Comparison of ENCODE assay signal across 25 mouse cellular contexts in genomic region chrX:139639744-139640143, GRCm38 (mm10). TPM values are rescaled to one million over a fixed set of nuclear protein-coding genes. Genes with fewer than 3 reads are reported as not detected.
A peak's percentile ranks its signal among the peaks of the same experiment; 100 is the strongest.
DNase-seq lines count a peak whose midpoint lies in the region; ATAC-seq and TF ChIP-seq lines count a peak whose summit lies in the region.
"Had no signal": no experiment of that assay in that cellular context is flagged by ENCODE, and none has a peak within 500 bp of the region (broad histone marks: within the 10 kb centered on the region; RNA-seq: fewer than 3 reads in every experiment).

No protein-coding gene starts in this region.

- TF ChIP-seq RAD21 in MEL (IDR thresholded peaks at IDR 0.05; ENCODE audit: low read depth, low read length) = no peak

- no peak for TF ChIP-seq CTCF in liver, adult 2 months (IDR thresholded peaks at IDR 0.05; ENCODE audit: low read depth, low read length)
- TF ChIP-seq CTCF in G1E (IDR thresholded peaks at IDR 0.05; ENCODE audit: low read depth, low read length) = no peak
- TF ChIP-seq CTCF in MEL (IDR thresholded peaks at IDR 0.05 in 2 of 3, conservative IDR thresholded peaks at IDR 0.05 in 1 of 3; ENCODE audit: control insufficient read depth in 1 of 3, insufficient read depth in 1 of 3, low read depth in 2 of 3, low read length in 3 of 3, poor library complexity in 1 of 3, severe bottlenecking in 1 of 3) = no peak
- TF ChIP-seq CTCF in intestine, postnatal 0 days (IDR thresholded peaks at IDR 0.05; ENCODE audit: low read depth) = no peak

- H3K79me2 ChIP-seq in liver, adult 2 months (ENCODE audit: control insufficient read depth, insufficient read depth, low read length) = peaks cover 2% of the 10 kb centered on the region; the same call in 1 of the 2 replicates
- no peaks in the 10 kb centered on the region for H3K79me2 ChIP-seq in MEL (ENCODE audit: control insufficient read depth, insufficient read depth, low read length, poor library complexity)

- no peak for ATAC-seq in liver, embryonic 11.5 days (replicated peaks; ENCODE audit: low FRiP score)
- peak; percentile 34; the same call in 1 of the 2 replicates for ATAC-seq in G1E (ENCODE audit: extremely low read depth, insufficient number of reproducible peaks, low FRiP score, poor library complexity, severe bottlenecking)
- no peak for ATAC-seq in intestine, postnatal 0 days
- no peak for ATAC-seq in forebrain, embryonic 12.5 days (ENCODE audit: low FRiP score)
- ATAC-seq: CD4-positive, CD25-positive, alpha-beta regulatory T cell, adult 4 months; forebrain, embryonic 13.5 days; forebrain, embryonic 15.5 days; forebrain, postnatal 0 days had no signal

- TF ChIP-seq POLR2A in liver, adult 2 months (IDR thresholded peaks at IDR 0.05; ENCODE audit: extremely low read depth, insufficient read depth, low read length) = no peak
- TF ChIP-seq POLR2A in MEL (IDR thresholded peaks at IDR 0.05; ENCODE audit: control insufficient read depth in 1 of 2, insufficient read depth in 1 of 2, low read depth in 1 of 2, low read length in 2 of 2, poor library complexity in 1 of 2) = no peak

- H3K4me2 ChIP-seq in liver, embryonic 11.5 days = no peak overlapping the region
- 0 out of 2 replicates have a peak overlapping the region, but pooled peaks have one; percentile 2 for H3K4me2 ChIP-seq in intestine, postnatal 0 days (replicated peaks; ENCODE audit: low read depth)
- no peak overlapping the region for H3K4me2 ChIP-seq in forebrain, embryonic 12.5 days
- H3K4me2 ChIP-seq: embryonic facial prominence, embryonic 13.5 days; embryonic facial prominence, embryonic 15.5 days; forebrain, embryonic 13.5 days; forebrain, embryonic 15.5 days had no signal

- H3K9me3 ChIP-seq in liver, embryonic 11.5 days (ENCODE audit: control insufficient read depth, low read length) = no peaks in the 10 kb centered on the region
- H3K9me3 ChIP-seq in G1E (replicated peaks) (no peaks in the 10 kb centered on the region), MEL (replicated peaks; ENCODE audit: insufficient read depth, low read length) (no peaks in the 10 kb centered on the region)
- H3K9me3 ChIP-seq in intestine, postnatal 0 days (ENCODE audit: control insufficient read depth) = no peaks in the 10 kb centered on the region
- no peaks in the 10 kb centered on the region for H3K9me3 ChIP-seq in forebrain, embryonic 12.5 days
- H3K9me3 ChIP-seq: embryonic facial prominence, embryonic 13.5 days; embryonic facial prominence, embryonic 15.5 days; forebrain, embryonic 10.5 days; forebrain, embryonic 13.5 days; forebrain, embryonic 15.5 days had no signal

- H3K27me3 ChIP-seq in liver, adult 2 months (ENCODE audit: control insufficient read depth, insufficient read depth, low read length) = no peaks in the 10 kb centered on the region
- no peaks in the 10 kb centered on the region for H3K27me3 ChIP-seq in liver, embryonic 11.5 days (replicated peaks; ENCODE audit: control insufficient read depth, insufficient read depth, low read length)
- H3K27me3 ChIP-seq in G1E (ENCODE audit: insufficient read depth, low read length) = no peaks in the 10 kb centered on the region
- H3K27me3 ChIP-seq in MEL (ENCODE audit: control insufficient read depth in 1 of 2, insufficient read depth in 2 of 2, low read length in 2 of 2) = no peaks in the 10 kb centered on the region
- H3K27me3 ChIP-seq in intestine, postnatal 0 days (replicated peaks; ENCODE audit: control insufficient read depth, insufficient read depth, low read length) = no peaks in the 10 kb centered on the region
- H3K27me3 ChIP-seq in forebrain, embryonic 12.5 days = 0 out of 2 replicates have a peak, but pooled peaks cover 3% of the 10 kb centered on the region
- H3K27me3 ChIP-seq: CH12.LX; embryonic facial prominence, embryonic 15.5 days; forebrain, embryonic 13.5 days; forebrain, embryonic 15.5 days had no signal

- no peaks in the 10 kb centered on the region for H3K36me3 ChIP-seq in liver, adult 2 months (ENCODE audit: control insufficient read depth, insufficient read depth, low read length)
- no peaks in the 10 kb centered on the region for H3K36me3 ChIP-seq in liver, embryonic 11.5 days (ENCODE audit: control insufficient read depth, insufficient read depth, low read length)
- H3K36me3 ChIP-seq in G1E (replicated peaks) (peaks cover 14% of the 10 kb centered on the region), MEL (ENCODE audit: control insufficient read depth in 1 of 2, insufficient read depth in 2 of 2, low read length in 2 of 2) (peaks cover 0 to 19% of the 10 kb centered on the region in 2 experiments; a peak in 2 of 4 replicates)
- H3K36me3 ChIP-seq in intestine, postnatal 0 days (ENCODE audit: control insufficient read depth, insufficient read depth) = no peaks in the 10 kb centered on the region
- H3K36me3 ChIP-seq in forebrain, embryonic 12.5 days (replicated peaks) = no peaks in the 10 kb centered on the region
- H3K36me3 ChIP-seq: embryonic facial prominence, embryonic 13.5 days; embryonic facial prominence, embryonic 15.5 days; forebrain, embryonic 10.5 days; forebrain, embryonic 15.5 days had no signal

- H3K27ac ChIP-seq in liver, adult 2 months (replicated peaks; ENCODE audit: insufficient read depth, low read depth, low read length) = peak overlapping the region; percentile 58; the same call in 1 of the 2 replicates
- no peak overlapping the region for H3K27ac ChIP-seq in liver, embryonic 11.5 days (ENCODE audit: low read depth, low read length)
- peak overlapping the region; percentile 45; the same call in 1 of the 2 replicates for H3K27ac ChIP-seq in MEL (ENCODE audit: control insufficient read depth, low read depth, low read length)
- no peak overlapping the region for H3K27ac ChIP-seq in intestine, postnatal 0 days (ENCODE audit: low read depth, low read length)
- no peak overlapping the region for H3K27ac ChIP-seq in forebrain, embryonic 12.5 days
- H3K27ac ChIP-seq: embryonic facial prominence, embryonic 13.5 days; embryonic facial prominence, embryonic 15.5 days; forebrain, embryonic 10.5 days; forebrain, embryonic 13.5 days; forebrain, embryonic 15.5 days had no signal

- no peak for DNase-seq in liver, adult 2 months (ENCODE audit: extremely low read depth, low read depth, low spot score)
- no peak for DNase-seq in liver, embryonic 11.5 days (ENCODE audit: low spot score)
- DNase-seq in G1E (ENCODE audit: low spot score) = no peak
- DNase-seq in MEL (ENCODE audit: low read depth, low spot score) = peak; percentile 47
- no peak for DNase-seq in kidney, postnatal 4 days
- DNase-seq in adrenal gland, postnatal 4 days (ENCODE audit: low spot score in 2 of 2) = no peak
- DNase-seq: adrenal gland, adult 2 months; adrenal gland, postnatal 10 days; adrenal gland, postnatal 25 days; cerebellum, adult 11-12 months; cerebellum, adult 2 months; cerebellum, adult 9-10 months; cerebellum, postnatal 10 days; cerebellum, postnatal 25 days; forebrain, postnatal 0 days had no signal

- H3K4me1 ChIP-seq in liver, adult 2 months (ENCODE audit: control insufficient read depth, insufficient read depth, low read length) = peaks cover 2% of the 10 kb centered on the region
- H3K4me1 ChIP-seq in liver, embryonic 11.5 days (replicated peaks; ENCODE audit: control insufficient read depth, insufficient read depth, low read length) = no peaks in the 10 kb centered on the region
- peaks cover 10% of the 10 kb centered on the region for H3K4me1 ChIP-seq in G1E (ENCODE audit: insufficient read depth, low read depth, low read length)
- peaks cover 5 to 12% of the 10 kb centered on the region in 2 experiments; a peak in 2 of 4 replicates for H3K4me1 ChIP-seq in MEL (ENCODE audit: control insufficient read depth in 1 of 2, insufficient read depth in 2 of 2, low read length in 2 of 2)
- H3K4me1 ChIP-seq in intestine, postnatal 0 days (replicated peaks; ENCODE audit: control insufficient read depth, insufficient read depth, low read length) = no peaks in the 10 kb centered on the region
- H3K4me1 ChIP-seq in forebrain, embryonic 12.5 days = no peaks in the 10 kb centered on the region
- H3K4me1 ChIP-seq: embryonic facial prominence, embryonic 13.5 days; embryonic facial prominence, embryonic 15.5 days; forebrain, embryonic 10.5 days; forebrain, embryonic 13.5 days; forebrain, embryonic 15.5 days had no signal

- peak; percentile 54 to 70 for TF ChIP-seq EP300 in MEL (IDR thresholded peaks at IDR 0.05; ENCODE audit: low read depth in 1 of 2, low read length in 2 of 2)

- no peak overlapping the region for H3K9ac ChIP-seq in liver, adult 2 months (ENCODE audit: low read depth, low read length)
- H3K9ac ChIP-seq in liver, embryonic 11.5 days (ENCODE audit: low read depth, low read length) = no peak overlapping the region
- H3K9ac ChIP-seq in MEL (ENCODE audit: control insufficient read depth, low read depth, low read length, poor library complexity, severe bottlenecking) = no peak overlapping the region
- H3K9ac ChIP-seq in intestine, postnatal 0 days (ENCODE audit: low read depth, low read length) = no peak overlapping the region
- no peak overlapping the region for H3K9ac ChIP-seq in forebrain, embryonic 12.5 days
- H3K9ac ChIP-seq: embryonic facial prominence, embryonic 13.5 days; embryonic facial prominence, embryonic 15.5 days; forebrain, embryonic 13.5 days; forebrain, embryonic 15.5 days; forebrain, postnatal 0 days had no signal

- H3K4me3 ChIP-seq in liver, adult 2 months (ENCODE audit: insufficient read depth, low read depth, low read length) = no peak overlapping the region
- no peak overlapping the region for H3K4me3 ChIP-seq in liver, embryonic 11.5 days (ENCODE audit: low read depth, low read length)
- H3K4me3 ChIP-seq in G1E (ENCODE audit: low read depth, low read length) (no peak overlapping the region), MEL (ENCODE audit: control insufficient read depth in 1 of 2, insufficient read depth in 1 of 2, low read depth in 2 of 2, low read length in 2 of 2) (peak overlapping the region in 1 of 2 experiments; percentile 14; a peak in 1 of 4 replicates)
- H3K4me3 ChIP-seq in intestine, postnatal 0 days (ENCODE audit: low read depth, low read length) = no peak overlapping the region
- no peak overlapping the region for H3K4me3 ChIP-seq in forebrain, embryonic 12.5 days (replicated peaks)
- H3K4me3 ChIP-seq: embryonic facial prominence, embryonic 13.5 days; embryonic facial prominence, embryonic 15.5 days; erythroblast, embryonic 14.5 days; forebrain, embryonic 10.5 days; forebrain, embryonic 13.5 days; forebrain, embryonic 15.5 days had no signal

- 8% methylated on average over 2 of the region's 2 CpGs for WGBS in liver, adult 2 months
- WGBS in liver, embryonic 11.5 days = 32% methylated on average over 2 of the region's 2 CpGs
- WGBS in intestine, postnatal 0 days = 46% methylated on average over 2 of the region's 2 CpGs
- 88% methylated on average over 2 of the region's 2 CpGs for WGBS in forebrain, embryonic 12.5 days

RNA-seq across cellular contexts. Expression of gene Tbc1d8b, which starts 45.1 kb away (rescaled TPM):
- total RNA-seq in liver, adult 2 months (2014; rRNA removed) = 15.0 and 16.1 TPM in 2 replicates
- polyA plus RNA-seq in liver, adult 2 months (2012; rRNA removed) = 1.2 and 1.6 TPM in 2 replicates
- 0.53 and 0.70 TPM in 2 replicates for polyA plus RNA-seq in liver, embryonic 11.5 days (2014; fragmentation: Nextera tagmentation; extraction: Ambion mirVana)
- total RNA-seq in G1E (2014; fragmentation: Nextera tagmentation) (10.7 and 11.4 TPM in 2 replicates), G1E (2017) (9.0 and 12.5 TPM in 2 replicates), MEL (2012; rRNA removed) (5.2 and 6.0 TPM in 2 replicates)
- polyA plus RNA-seq in G1E (2012) (0.19 and 0.29 TPM in 2 replicates), MEL (2012; ENCODE audit: insufficient read depth in 1 of 2, insufficient read length in 2 of 2, low read depth in 1 of 2, low replicate concordance in 2 of 2, missing spikeins in 1 of 2) (1 to 10 TPM in 1 of 2 experiments, not detected in 1; 6.2 TPM)
- polyA plus RNA-seq in intestine, postnatal 0 days (2015; fragmentation: Nextera tagmentation; extraction: Ambion mirVana) = 2.9 TPM in 2 replicates
- polyA plus RNA-seq in forebrain, embryonic 12.5 days (2016; fragmentation: Nextera tagmentation; extraction: Ambion mirVana) = 1.7 and 1.8 TPM in 2 replicates
- 1 to 10 TPM; 7.8 to 7.9 TPM for total RNA-seq in adrenal gland, postnatal 4 days (2021)
- polyA plus RNA-seq: erythroblast, embryonic 14.5 days had no signal

Comparison
In these comparisons a context has a peak if more than half of its experiments do, and no peak if none do; other contexts are left out.
1. H3K27ac ChIP-seq: peak in liver, adult 2 months (single experiment) and MEL (single experiment); none in liver, embryonic 11.5 days (single experiment), intestine, postnatal 0 days (single experiment) and forebrain, embryonic 12.5 days (single experiment).